Mouse (Mus musculus) neural tube, embryonic 14.5 days (tissue): ENCODE measurements at regions not wholly inside any gene's neighbourhood (a gene's known extent, or its start where the extent isn't known, plus 50 kb on each side); places are given as distances from the start of the nearest gene placed in this dataset.

Experiments
- ATAC-seq: fragments of 200-750 bp; cut with Nextera tagmentation; 2 replicates; pipeline ENCODE4 v1.8.0; 2017; ENCODE audit warnings: low read depth, mild to moderate bottlenecking, moderate TSS enrichment, moderate library complexity
- H3K27ac ChIP-seq: fragments of 300-500 bp; sonication (generic); 2 replicates; pipeline ENCODE4 v1.5.1; 2014; ENCODE audit warnings: low read depth, mild to moderate bottlenecking, control low read depth, low read length, moderate library complexity, mixed read lengths
- H3K27me3 ChIP-seq: fragments of 300-500 bp; sonication (generic); 2 replicates; pipeline ENCODE4 v1.6.1; 2014; ENCODE audit warnings: low read length; ENCODE audit not compliant: control insufficient read depth, insufficient read depth
- H3K36me3 ChIP-seq: fragments of 300-500 bp; sonication (generic); 2 replicates; pipeline ENCODE4 v1.6.1; 2014; ENCODE audit warnings: low read length, mixed read lengths; ENCODE audit not compliant: control insufficient read depth, insufficient read depth
- H3K4me1 ChIP-seq: fragments of 300-500 bp; sonication (generic); 2 replicates; pipeline ENCODE4 v1.6.1; 2014; ENCODE audit warnings: low read length; ENCODE audit not compliant: control insufficient read depth, insufficient read depth
- H3K4me2 ChIP-seq: fragments of 300-500 bp; sonication (generic); 2 replicates; pipeline ENCODE4 v1.6.1; 2014; ENCODE audit warnings: mild to moderate bottlenecking, low read depth, low read length, control low read depth
- H3K4me3 ChIP-seq: fragments of 300-500 bp; sonication (generic); 2 replicates; pipeline ENCODE4 v1.5.1; 2014; ENCODE audit warnings: low read depth, low read length, control low read depth, mixed read lengths
- H3K9ac ChIP-seq: fragments of 300-500 bp; sonication (generic); replicated peaks from 2 replicates; pipeline ENCODE4 v1.6.1; 2014; ENCODE audit warnings: low read depth, mild to moderate bottlenecking, control low read depth, low read length, mixed read lengths
- H3K9me3 ChIP-seq: fragments of 300-500 bp; sonication (generic); 2 replicates; pipeline ENCODE4 v1.6.1; 2016; ENCODE audit warnings: low read length; ENCODE audit not compliant: control insufficient read depth
- WGBS: fragments of 180-500 bp; shearing (Covaris S2); extraction: QIAGEN DNeasy Blood & Tissue Kit; methylation state at CpG from one replicate; pipeline ENCODE4 v1.1.7; 2014; 5-methylcytosine and 5-hydroxymethylcytosine counted together

DNA sequence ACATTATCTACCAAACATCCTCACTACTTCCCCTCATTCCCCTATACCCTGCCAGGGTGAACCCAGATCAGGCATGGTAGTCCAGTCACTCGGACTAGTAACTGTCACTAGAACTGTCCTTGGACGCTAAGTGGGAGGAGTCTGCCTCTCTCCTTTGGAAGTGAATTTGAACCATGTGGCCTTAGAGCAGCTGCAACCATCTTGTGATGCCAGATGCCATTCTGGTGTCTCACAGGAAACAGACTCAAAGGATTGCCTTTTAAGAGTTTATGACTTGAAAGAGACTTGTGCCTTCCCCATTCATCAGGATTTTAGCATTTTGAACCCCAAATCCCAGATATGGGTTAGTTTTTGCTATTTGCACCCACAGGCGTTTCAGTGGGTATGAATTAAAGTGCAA is 56.9 kb upstream of the Sestd1 start:
- WGBS, result 84% methylated on average over 3 of the region's 3 CpGs
- no peak for ATAC-seq
- no peaks in the 10 kb centered on the region for H3K4me1 ChIP-seq
- H3K9ac ChIP-seq, result no peak overlapping the region
- H3K36me3 ChIP-seq, result no peaks in the 10 kb centered on the region
- H3K27ac ChIP-seq, result no peak overlapping the region
- no peaks in the 10 kb centered on the region for H3K27me3 ChIP-seq
- no peak overlapping the region for H3K4me2 ChIP-seq
- no peaks in the 10 kb centered on the region for H3K9me3 ChIP-seq
- H3K4me3 ChIP-seq, result no peak overlapping the region

DNA sequence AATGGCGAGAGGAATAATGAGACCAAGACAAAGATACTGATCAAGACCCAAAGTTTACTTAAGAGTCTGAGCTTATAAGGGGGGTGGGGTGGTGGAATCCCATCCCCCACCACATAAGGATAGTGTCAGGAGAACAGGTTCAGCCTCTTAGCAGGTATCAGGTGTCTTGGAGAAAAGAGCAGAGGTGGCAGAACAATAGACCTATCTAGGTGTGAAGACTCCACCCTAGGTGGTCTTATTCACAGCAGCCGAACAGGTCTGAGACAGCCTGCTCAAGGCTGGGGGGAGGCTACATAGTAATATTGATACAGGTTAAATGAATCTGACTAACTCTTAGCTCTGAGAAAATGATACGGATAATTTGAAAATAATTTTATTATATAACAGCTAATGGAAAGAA is 56.4 kb upstream of the Sestd1 start:
- ATAC-seq, result no peak
- Histone ChIP-seq H3K36me3 (no peaks in the 10 kb centered on the region), H3K4me3 (no peak overlapping the region), H3K27ac (no peak overlapping the region), H3K4me1 (no peaks in the 10 kb centered on the region), H3K9me3 (no peaks in the 10 kb centered on the region), H3K4me2 (no peak overlapping the region), H3K27me3 (no peaks in the 10 kb centered on the region), H3K9ac (no peak overlapping the region)
- WGBS, result 89% methylated on average over 3 of the region's 3 CpGs

DNA sequence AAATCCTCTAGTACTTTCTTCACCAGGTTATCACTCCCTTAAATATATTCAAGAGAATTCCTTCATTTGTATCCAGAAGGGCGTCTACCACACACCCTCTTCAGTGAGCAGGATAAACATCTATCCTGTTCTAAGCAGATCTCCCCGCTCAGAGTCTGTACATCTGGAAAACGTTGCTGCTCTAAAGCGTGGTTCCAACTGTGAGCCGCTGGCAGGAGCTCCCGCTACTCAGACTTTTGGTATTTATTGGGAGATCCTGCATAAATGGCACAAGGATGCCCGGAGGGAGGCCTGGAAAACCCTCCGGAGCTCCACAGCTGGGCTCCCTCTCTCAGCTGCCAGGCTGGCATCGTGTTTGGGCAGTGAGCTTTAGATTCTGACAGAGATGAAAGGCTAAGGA is 54.3 kb upstream of the Sestd1 start:
- Histone ChIP-seq H3K9ac (no peak overlapping the region), H3K27ac (no peak overlapping the region), H3K27me3 (no peaks in the 10 kb centered on the region), H3K9me3 (no peaks in the 10 kb centered on the region), H3K4me3 (no peak overlapping the region), H3K36me3 (no peaks in the 10 kb centered on the region), H3K4me1 (no peaks in the 10 kb centered on the region), H3K4me2 (no peak overlapping the region)
- WGBS, result 74% methylated on average over 9 of the region's 9 CpGs
- ATAC-seq, result no peak

DNA sequence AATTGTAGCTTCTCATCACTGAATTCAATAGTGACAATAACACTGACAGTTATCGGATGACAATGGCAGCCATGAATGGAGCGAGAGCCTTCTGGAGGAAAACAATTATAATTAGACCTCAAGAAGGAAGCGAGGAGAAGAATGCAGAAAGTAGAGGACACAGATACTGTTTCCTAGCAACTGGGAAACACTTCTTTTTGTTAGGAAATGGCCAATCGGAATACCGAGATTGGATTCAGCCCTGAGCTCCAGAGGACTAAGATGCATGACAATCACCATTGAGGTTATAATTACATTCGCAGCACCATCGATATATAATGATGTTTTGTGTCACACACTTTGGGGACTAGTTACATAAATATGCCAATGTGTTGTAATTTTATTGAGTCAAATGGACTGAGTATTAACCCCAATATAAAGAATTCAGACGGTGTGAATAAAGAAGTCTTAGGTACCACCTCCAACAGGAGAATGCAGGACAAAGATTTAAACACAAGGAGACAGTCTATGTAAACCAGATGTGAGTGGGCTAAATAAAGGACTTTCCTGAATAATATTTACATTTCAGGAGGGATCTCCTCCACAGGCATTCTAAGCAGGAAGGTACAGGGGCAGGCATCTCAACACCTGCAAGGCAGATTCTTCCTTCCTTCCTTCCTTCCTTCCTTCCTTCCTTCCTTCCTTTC is 53.1 kb upstream of the Sestd1 start:
- Histone ChIP-seq H3K4me3 (no peak overlapping the region), H3K36me3 (no peaks in the 10 kb centered on the region), H3K27me3 (no peaks in the 10 kb centered on the region), H3K9ac (no peak overlapping the region), H3K27ac (no peak overlapping the region), H3K4me2 (no peak overlapping the region), H3K4me1 (no peaks in the 10 kb centered on the region), H3K9me3 (no peaks in the 10 kb centered on the region)
- WGBS, result 51% methylated on average over 8 of the region's 8 CpGs
- no peak for ATAC-seq
